Mouse (Mus musculus): ENCODE measurements at regions not wholly inside any gene's neighbourhood (a gene's known extent, or its start where the extent isn't known, plus 50 kb on each side); places are given as distances from the start of the nearest gene placed in this dataset.

GRCm38 (mm10) chr4:100037868-100038267, 57.7 kb upstream of the Ror1 start:
- no peak for DNase-seq

- DNase-seq = no peak
Observed at GRCm38 (mm10) chr4:100039741-100040140, 55.9 kb upstream of the Ror1 start.

- no peak for DNase-seq
Observed at GRCm38 (mm10) chr4:100041982-100042381, 53.6 kb upstream of the Ror1 start.

GRCm38 (mm10) chr4:100045164-100045906, 50.3 kb upstream of the Ror1 start:
- DNase-seq = peak; percentile 66

All from kidney, postnatal 10 days (tissue).